Mouse (Mus musculus) liver, postnatal 0 days (tissue): Measurements from ENCODE around the gene Palm3.

Experiments
- CTCF ChIP-seq: sonication (generic); IDR thresholded peaks from 2 replicates; pipeline ENCODE4 v1.5.1; 2016; ENCODE audit warnings: antibody characterized with exemption, low read depth
- EP300 ChIP-seq: IDR thresholded peaks from 2 replicates; pipeline ENCODE4 v1.6.1; 2016; ENCODE audit warnings: antibody characterized with exemption, low read depth, mild to moderate bottlenecking

GRCm38 (mm10) chr8:83977646-83978045 lies 43.6 kb upstream of the Palm3 start:
- TF ChIP-seq EP300 (no peak), CTCF (no peak)
